Mouse (Mus musculus) large intestine, adult 2 months (tissue): ENCODE data around the gene Auts2. TPM values are rescaled to one million over a fixed set of nuclear protein-coding genes. Genes with fewer than 3 reads are reported as not detected.

Experiments
- DNase-seq: peaks from one replicate; pipeline ENCODE4 v3.0.0-alpha.2; 2012; ENCODE audit warnings: low read depth, low spot score
- WGBS: fragments of 180-500 bp; shearing (Covaris S2); methylation state at CpG from one replicate; pipeline ENCODE4 v1.1.7; 2018; 5-methylcytosine and 5-hydroxymethylcytosine counted together
- polyA plus RNA-seq: library from polyadenylated mRNA; depleted of rRNA; stranded (reverse); fragments of >200 nt; gene quantifications from 2 replicates; pipeline ENCODE4 v1.2.3, GENCODE M21; 2012

Gene Auts2
- polyA plus RNA-seq, 1 experiment = 5.9 TPM

DNA sequence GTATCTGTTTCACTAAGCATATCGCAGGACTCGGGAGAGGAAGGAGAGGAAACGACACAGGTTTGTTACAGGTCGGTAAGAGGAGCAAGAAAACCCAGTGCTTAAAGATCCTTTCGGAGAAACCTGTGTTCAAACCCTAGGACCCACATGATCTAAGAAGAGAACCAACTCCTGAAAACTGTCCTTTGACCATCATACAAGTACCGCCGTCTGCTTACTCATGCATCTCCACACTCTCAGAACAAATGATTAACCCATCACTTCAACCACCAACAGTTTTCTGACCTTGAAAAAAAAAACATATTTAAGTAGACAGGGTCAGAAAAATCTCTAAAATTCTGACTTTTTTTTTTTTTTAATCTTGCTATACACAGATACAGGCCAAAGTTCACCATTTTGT, 908.4 kb downstream of the Auts2 start:
- 93% methylated on average over 7 of the region's 7 CpGs for WGBS
- DNase-seq = no peak

DNA sequence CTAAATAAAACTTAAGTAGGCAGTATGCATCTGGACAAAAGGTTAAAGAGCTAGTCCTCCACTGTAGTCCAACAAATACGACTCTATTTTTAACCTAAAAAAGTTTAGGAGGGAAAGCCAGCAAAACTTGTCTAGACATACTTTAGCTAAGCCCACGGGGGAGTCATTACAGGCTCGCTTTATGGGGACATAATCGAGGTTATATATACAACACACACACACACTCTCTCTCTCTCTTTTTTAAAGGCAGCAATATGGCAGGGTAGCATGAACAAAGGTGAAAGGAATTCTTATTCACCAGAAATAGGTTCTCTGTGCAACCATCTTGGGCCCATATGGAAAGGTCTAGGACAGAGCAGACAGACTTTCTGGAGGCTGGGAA, 911.2 kb downstream of the Auts2 start:
- 41% methylated on average over 4 of the region's 4 CpGs for WGBS
- DNase-seq = no peak

DNA sequence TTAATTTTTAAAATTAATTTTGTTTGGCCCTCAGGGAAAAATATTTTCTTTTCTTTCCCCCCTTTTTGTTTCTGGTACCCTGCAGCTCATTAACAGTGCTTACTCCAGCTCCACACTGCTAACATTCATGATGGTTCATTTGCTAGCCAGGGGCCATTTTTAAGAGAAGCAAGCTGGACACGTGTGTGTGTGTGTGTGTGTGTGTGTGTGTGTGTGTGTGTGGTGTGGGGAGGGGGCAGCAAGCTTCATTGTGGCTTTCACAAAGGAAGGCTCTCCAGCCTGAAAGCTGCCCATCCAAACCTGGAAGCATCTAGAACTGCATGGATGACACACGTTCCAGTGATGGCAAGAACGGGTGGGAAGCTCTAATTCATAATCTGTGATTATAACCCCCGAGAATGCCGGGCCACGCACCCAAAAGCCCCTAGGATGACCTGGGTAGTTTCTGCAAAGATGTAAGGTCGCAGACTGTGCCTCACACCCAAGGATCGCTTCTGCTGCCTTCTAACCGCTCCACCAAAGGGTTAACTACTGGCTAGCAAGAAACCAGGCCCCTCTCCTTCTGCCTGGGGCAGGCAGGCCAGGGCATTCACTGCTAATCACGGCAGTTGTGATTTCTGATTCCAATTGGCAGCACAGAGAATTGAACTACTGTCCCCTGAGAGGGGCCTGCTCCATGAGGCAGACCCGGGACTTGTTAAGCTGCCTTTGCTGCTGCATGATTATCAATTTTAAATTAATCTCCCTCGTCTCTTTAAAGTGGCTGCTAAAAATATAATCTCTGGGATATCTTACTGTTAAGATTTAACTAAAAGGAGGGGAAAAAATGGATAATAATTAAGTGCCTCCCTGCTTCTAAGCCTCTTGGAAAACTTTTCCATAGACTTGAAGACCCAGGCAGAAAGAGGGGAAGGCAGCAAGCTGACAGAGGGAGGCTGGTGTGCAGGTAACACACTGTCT, 911.8 kb downstream of the Auts2 start:
- no peak for DNase-seq
- WGBS = 80% methylated on average over 12 of the region's 12 CpGs

DNA sequence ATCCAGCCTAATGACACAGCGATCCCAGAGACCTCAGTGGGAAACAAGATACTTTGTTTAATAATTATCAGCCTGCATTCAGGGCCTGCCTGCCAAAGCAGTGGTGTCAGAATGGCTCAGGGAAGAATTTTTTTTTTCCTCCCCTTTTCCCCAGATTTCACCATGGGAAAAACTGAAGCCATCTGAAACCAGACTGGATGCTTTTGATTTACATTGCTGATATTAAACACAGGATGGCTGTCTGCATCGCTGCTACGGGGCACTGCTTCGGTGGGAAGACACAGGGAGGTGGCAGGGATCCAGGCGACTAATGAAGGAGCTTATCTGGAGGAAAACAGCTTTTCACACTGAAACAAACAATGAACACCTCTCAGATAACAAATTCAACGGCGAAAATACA, 912.6 kb downstream of the Auts2 start:
- no peak for DNase-seq

DNA sequence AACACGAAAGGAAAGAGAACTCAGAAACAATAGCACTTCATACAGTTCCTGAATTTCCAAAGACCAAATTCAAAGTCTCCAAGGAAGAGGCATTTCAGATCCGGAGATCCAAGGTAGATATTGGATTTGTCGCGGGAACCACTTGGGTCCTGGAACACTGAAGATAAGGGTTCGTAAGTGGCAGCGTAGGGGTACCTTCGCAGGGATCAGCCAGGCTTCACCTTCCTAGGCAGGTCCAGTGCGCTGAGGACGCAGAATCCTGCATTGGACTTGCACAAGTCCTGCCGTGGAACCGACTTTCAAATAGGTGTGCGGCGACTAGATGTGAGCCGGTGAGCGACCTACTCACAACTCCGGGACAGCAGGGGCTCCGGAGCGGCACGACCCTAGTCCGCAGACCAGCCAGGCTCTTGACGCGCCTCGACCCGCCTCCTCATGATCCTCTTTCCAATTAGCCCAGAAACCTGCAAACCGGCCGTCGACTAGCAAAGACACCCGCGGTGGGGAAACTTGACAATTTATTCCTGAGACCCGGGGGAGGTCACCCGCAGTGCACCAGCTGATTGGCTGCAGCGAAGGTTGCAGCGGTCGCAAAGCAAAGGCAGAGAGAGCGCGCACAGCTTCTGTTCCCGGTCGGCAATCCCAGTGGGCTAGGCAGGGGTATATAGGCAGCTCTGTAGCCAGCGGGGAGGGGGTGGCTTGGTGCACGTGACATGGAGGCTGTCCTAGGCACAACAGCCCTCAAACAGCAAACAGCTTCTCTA, 926.8 kb downstream of the Auts2 start:
- WGBS = 14% methylated on average over 40 of the region's 40 CpGs
- DNase-seq = no peak

More for the DNA sequence above, 912.6 kb downstream of the Auts2 start:
- 72% methylated on average over 7 of the region's 7 CpGs for WGBS

DNA sequence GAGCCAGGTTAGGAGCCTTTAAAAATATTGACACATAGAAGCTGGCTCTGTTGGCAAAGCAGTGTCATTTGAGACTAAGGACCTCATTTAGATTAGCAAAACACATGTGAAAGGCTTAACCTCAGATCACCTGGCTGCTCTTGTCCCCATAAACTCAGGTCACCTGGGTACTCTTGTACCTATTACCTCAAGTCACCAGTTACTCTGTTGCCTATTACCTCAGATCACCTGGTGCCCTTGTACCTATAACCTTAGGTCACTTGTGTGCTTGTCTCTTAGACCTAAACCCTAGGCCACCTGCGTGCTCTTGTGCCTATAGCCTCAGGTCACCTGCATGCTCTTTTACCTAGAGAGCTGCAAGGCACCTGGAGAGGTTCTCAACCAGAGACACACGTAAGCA, 928.9 kb downstream of the Auts2 start:
- WGBS = 63% methylated on average over 2 of the region's 2 CpGs
- DNase-seq = no peak

DNA sequence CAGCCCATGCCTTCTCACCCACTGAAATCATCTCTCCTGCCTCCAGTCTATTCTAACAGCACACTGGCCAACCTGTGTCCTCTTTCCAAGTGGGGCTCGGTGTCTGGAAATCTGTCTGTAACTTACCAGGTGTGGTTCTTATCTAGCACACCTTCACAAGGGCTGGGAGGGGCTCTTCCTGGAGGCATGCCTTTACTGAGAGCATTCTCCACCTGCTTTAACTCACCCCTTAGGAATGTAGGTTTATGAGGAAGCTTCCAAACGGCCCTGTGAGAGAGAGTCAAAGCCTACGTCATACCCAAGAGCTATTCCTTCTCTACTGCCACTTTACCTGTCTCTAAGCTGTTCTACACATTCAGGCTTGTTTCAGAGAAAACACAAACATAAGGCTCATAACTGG, 929.8 kb downstream of the Auts2 start:
- WGBS = 28% methylated on average over 3 of the region's 3 CpGs
- DNase-seq = peak; percentile 72

DNA sequence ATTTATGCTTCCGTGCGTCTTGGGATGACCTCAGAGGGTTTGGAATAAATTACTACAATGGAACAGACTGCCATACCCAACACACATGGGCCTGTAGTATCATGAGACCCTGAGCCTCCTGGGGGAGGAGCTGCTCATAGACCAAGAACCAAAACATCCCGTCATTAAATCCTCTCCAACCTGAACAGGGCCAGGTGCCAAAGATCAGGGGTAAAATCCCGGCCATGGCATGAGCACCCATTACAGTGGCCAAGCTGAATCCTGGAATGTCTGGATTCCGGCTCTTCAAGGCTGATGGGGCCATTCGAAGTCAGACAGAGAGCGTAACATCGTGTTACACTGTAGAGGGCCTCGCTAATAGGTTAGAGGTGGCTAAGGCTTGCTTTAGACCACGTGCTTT, 932.4 kb downstream of the Auts2 start:
- no peak for DNase-seq

DNA sequence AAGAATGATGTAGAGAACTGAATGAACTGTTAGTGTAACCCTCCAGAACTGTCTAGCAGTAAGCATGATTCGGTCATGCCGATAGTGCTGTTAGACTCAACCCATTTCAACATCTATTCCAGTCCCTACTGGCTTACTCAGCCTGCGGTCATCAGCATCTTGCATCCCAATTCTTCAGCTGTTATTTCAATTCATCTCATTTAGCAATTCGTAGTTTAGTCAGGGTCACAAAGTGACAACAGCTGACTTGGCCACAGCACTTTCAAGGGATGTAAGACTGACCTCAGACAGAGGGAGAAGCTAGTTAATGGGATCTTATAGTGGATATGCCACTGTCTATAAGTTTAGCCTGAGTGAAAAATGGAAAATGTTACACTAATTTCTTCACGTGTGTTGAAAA, 936.4 kb downstream of the Auts2 start:
- 93% methylated on average over 5 of the region's 5 CpGs for WGBS
- no peak for DNase-seq

More for the DNA sequence above, 932.4 kb downstream of the Auts2 start:
- WGBS = 85% methylated on average over 10 of the region's 10 CpGs

DNA sequence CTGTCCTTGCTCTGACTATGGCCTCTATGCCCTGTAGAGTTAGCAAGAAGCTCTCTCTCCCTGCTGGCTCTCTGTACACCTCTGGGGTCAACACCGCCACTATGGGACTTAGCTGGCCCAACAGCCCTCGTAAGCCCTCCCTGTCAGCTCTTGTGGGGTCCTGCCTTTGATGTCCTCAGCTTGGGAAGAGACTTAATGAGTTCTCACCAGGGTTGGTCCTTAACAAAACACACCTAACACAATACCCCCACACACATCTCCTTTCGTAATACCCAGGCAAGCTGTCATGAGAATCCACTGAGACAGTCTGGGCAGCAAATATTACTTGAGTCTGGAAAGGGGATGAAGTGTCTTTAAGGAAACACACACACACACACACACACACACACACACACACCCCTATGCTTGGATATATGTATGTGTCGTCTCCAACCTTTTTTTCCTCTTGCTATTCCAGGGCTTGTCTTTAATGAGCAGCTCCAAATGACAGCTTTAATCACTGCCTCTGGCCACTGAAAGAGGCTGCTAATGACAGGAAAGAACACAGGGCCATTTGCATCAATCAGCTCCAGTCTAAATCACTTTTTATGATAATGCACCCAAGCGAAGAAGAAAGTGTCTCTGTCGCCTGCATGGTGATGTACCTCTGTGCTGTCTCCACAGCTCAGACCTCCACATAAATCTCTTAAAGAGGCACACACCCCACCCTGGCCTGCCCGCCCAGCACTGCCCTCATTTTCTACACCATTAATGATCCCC, 941.0 kb downstream of the Auts2 start:
- no peak for DNase-seq
- 90% methylated on average over 7 of the region's 7 CpGs for WGBS

DNA sequence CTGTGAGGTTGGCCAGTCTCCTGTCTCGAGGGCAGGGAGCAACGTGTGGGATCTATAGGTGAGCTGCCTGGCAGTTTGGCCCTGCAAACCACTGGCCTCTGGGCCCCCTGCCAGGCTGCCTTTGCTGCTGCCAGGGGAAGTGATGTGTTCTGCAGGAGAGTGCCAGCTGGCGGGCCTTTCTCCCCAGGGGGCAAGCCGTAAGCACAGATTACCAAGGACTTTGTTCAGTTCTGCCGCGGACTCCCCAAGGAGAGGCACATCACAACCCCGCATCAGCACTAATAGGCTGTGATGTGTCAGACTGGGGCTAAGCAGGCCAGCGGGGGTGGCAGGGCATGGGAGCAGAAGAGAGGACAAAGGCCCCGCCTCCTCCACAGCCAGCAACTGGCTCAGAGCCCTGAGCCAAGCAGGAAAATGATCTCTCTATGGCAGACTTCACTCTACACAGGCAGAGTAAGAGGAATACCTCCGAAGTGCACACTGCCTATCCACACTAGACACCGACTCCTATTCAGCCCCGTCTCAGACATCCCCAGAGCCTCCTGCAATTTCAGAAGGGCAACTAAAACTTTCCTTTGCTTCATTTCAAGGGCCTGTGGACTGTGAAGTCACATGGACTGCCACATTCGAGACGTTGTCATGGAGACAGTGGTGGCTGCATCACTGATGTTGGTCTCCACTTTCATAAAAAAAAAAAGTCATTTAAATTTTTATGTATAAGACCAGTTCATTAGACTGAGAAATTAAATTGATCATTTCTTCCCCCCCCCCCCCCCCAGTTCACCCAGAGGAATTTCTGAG, 942.6 kb downstream of the Auts2 start:
- WGBS = 13% methylated on average over 14 of the region's 14 CpGs
- DNase-seq = no peak

DNA sequence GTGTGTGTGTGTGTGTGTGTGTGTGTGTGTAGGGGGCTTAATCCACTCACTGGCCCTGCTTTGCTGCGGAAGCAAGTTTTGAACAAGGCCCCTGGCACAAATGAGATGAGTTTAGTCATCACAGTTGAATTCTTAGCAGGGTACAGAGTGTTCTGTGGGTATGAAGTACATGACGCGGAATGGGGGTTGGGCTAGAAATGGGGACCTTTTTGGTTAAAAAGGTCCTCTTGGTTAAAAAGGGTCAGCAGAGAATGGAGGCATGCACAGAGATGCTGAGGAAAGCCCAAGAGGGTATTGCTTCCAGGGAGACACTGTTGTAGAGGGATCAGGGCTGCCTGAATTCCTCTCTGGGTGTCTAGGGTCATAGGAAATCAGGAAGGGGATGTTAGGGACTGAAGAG, 945.6 kb downstream of the Auts2 start:
- no peak for DNase-seq
- 93% methylated on average over 3 of the region's 3 CpGs for WGBS

DNA sequence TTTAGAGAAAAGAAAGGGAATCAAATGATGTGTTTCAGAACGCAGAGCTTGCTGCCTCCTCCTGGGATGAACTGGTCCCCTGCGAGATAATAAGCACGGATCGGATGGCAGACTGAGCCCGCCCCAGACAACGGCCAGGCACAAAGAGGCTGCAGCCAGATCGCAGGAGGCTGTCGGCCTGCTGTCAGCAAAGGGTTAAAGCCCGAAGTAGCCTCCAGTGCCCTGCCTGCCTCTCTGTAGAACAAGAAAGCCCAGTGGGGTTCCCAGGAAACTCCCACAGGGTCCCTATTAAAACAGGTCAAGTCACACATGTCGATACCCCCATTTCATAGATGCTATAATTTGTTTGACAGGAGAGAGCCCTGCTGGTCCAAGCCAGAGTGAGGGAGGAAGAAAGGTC, 946.6 kb downstream of the Auts2 start:
- 69% methylated on average over 10 of the region's 10 CpGs for WGBS
- no peak for DNase-seq

DNA sequence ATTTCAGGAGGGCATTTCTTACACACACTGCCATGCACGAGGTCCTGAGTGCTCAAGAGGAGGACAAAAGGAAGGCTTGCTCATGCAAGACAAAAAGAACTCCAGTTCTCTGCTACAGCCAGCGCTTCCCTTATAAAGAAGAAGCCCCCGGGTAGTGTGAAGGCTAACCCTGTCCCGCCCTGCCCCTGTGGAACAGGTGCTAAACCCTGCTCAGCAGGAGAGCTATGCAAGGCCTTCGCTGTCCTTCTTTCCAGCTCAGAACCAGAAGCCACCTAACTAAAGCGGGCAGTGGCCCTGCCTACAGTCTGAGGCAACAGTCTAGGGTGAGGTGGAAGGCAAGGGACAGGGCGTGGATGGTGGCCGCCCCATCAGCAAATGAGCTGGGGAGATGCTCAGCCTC, 947.4 kb downstream of the Auts2 start:
- DNase-seq = no peak
- 74% methylated on average over 8 of the region's 8 CpGs for WGBS

DNA sequence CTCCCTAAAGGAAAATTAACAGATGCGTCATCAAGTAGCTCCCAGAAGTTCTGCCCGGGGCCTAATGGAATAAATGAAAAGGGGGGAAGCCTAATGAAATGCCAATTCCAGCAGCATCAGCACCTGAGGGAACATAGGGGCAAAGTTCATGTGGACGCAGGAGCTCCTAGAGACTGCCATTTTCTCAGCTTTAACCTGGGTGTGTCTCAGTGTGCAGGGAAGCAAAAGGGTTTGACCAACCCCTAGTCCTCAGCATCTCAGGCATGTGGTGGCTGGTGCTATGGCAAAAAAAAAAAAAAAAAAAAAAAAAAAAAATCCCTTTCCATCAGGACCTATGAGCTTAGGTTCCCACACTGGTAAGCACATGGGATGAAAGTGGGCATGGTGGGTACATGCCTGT, 948.5 kb downstream of the Auts2 start:
- WGBS = 68% methylated on average over 3 of the region's 3 CpGs
- no peak for DNase-seq

DNA sequence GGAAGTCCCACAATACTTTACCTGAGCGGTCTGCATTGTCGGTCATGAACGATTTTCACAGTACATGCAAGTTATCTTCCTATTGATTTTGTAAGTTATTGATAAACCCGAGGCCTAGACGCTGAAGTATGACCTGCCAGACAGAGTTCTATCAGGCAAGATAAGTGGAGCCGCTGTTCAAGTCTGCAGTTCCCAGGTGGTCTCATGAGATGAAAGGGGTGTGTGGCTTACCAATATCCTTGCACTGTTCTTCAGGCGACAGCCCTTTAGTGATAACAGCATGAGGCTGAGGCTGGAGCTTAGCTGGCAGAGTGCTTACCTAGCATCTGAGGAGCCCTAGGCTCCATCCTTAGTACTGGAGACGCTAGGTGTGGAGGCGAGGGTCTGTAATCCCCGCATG, 949.9 kb downstream of the Auts2 start:
- 97% methylated on average over 10 of the region's 10 CpGs for WGBS

DNA sequence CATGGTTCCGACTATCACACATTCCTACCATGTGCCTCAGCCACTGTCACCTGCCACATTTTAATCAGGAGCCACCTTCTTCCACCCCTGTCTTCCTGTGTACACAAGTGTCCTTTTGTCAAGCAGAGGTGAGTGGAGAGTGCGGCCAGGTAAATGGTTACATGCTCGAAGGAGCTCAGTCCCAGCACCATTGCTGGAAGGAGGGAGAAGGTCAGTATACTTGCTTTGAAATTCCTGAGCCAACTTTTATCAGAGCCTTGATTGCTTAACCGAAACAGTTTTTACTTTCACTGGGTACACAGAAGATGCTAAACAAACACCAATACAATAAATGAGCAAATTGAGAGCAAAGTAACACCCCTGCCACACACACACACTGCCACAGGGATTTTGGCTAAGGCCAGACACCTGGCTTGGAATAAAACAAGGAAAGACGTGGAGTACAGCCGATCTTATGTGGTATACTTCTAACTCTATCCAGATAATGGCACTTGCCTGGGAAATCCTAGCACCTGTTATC, 953.1 kb downstream of the Auts2 start:
- no peak for DNase-seq
- 34% methylated on average over 6 of the region's 6 CpGs for WGBS

More for the DNA sequence above, 949.9 kb downstream of the Auts2 start:
- DNase-seq = no peak

DNA sequence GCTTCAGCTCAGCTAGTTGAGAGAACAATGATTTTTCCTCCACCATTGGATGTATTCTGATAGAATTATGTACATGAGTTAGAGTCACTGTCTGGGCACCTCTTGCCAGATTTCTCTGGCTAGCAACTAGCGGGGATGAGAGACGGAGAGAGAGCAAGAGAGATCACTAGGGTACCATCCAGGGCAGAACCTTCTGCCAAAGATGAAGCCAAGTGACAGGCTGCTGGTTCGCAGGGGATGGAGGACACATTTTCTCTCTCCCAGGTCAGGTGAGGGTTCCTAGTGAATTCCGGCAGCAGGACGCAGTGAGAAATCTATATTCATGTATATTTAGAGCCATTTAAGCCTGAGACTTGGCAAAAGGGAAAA, 956.8 kb downstream of the Auts2 start:
- 85% methylated on average over 5 of the region's 5 CpGs for WGBS
- no peak for DNase-seq

DNA sequence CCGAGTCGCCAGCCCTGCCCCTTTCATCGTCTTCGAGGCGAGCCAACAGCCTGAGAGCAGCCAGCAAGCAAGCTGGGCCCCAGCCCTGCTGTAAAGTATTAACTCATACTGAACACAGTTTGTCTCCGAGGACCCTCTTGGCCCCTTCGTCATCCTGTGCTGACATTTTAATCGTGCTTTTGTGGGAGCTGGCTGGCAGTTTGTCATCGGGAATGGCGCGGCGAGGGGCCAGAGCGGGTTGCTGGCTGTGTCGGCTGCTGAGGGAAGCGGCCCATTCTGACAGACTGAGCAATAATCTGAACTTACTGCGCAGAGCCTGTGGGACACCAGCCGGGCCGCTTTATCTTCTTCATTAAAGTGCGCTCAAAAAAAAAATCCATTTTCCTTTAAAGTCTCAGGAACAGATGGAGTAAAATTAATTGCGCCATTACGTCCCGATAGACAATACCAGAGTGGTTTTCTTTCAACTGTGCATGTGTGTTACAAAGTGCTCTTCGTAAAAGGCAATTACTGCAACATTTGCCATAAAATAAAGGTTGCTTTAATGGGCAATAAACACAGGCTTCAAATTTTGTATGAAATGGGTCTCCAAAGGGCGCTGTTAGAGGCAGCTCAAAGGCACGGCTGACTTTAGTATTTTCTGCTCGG, 957.3 kb downstream of the Auts2 start:
- DNase-seq = no peak
- 60% methylated on average over 26 of the region's 26 CpGs for WGBS
